Mouse (Mus musculus): ENCODE data around the gene Zscan4b.
"Not testable (repeated sequence)": the region's sequence is repeated elsewhere in the genome, so short reads cannot be mapped to it uniquely, and the experiment has no call there.

Zscan4b gene

GRCm38 (mm10) chr7:10904950-10905349 is at the start of gene Zscan4b:
Gene Zscan4b, minus strand, starts transcription at chr7:10905050.
- DNase-seq (ENCODE audit: low spot score in 2 of 2), result not testable (repeated sequence)

All from spleen, postnatal 4 days (tissue).